Mouse (Mus musculus) erythroblast, embryonic 14.5 days (primary cell): ENCODE data around the gene 4931429L15Rik. TPM values are rescaled to one million over a fixed set of nuclear protein-coding genes. Genes with fewer than 3 reads are reported as not detected.

Experiments
- H3K27me3 ChIP-seq: 2 replicates; pipeline ENCODE4 v1.6.1; 2012; ENCODE audit warnings: inconsistent platforms; ENCODE audit not compliant: control insufficient read depth
- H3K36me3 ChIP-seq: 2 replicates; pipeline ENCODE4 v1.6.1; 2012; ENCODE audit warnings: mild to moderate bottlenecking, inconsistent platforms; ENCODE audit not compliant: control insufficient read depth
- H3K4me1 ChIP-seq: 2 replicates; pipeline ENCODE4 v1.6.1; 2012; ENCODE audit warnings: inconsistent platforms; ENCODE audit not compliant: control insufficient read depth
- H3K4me3 ChIP-seq: replicated peaks from 2 replicates; pipeline ENCODE3; 2012; ENCODE audit warnings: moderate library complexity, mild to moderate bottlenecking, inconsistent platforms
- H3K9me3 ChIP-seq: 2 replicates; pipeline ENCODE4 v1.6.1; 2012; ENCODE audit warnings: low read length, inconsistent platforms, mixed read lengths; ENCODE audit not compliant: control insufficient read depth
- GATA1 ChIP-seq: IDR thresholded peaks from 2 replicates; pipeline ENCODE4 v1.6.1; 2012; ENCODE audit warnings: low read length, inconsistent platforms, mixed read lengths
- TAL1 ChIP-seq: IDR thresholded peaks from 3 replicates; pipeline ENCODE4 v1.6.1; 2012; ENCODE audit warnings: low read length, inconsistent platforms, mixed read lengths
- polyA plus RNA-seq: library from polyadenylated mRNA; stranded (reverse); fragments of >175 nt; gene quantifications from 2 replicates; pipeline ENCODE4 v1.2.3, GENCODE M21; 2012

Gene 4931429L15Rik
- polyA plus RNA-seq, 1 experiment = not detected

GRCm38 (mm10) chr9:46272677-46273454 is 46.9 kb downstream of the 4931429L15Rik start, which contains the start of gene Zpr1:
Gene Zpr1, plus strand, starts transcription at chr9:46273064.
- H3K4me3 ChIP-seq = peak within 1 kb of the TSS; percentile 86
- peaks cover 36% of the 10 kb centered on the region for H3K36me3 ChIP-seq
- peaks cover 30% of the 10 kb centered on the region for H3K4me1 ChIP-seq
- TF ChIP-seq TAL1 (no peak), GATA1 (no peak)
- no peaks in the 10 kb centered on the region for H3K9me3 ChIP-seq
- peaks cover 21% of the 10 kb centered on the region for H3K27me3 ChIP-seq

DNA sequence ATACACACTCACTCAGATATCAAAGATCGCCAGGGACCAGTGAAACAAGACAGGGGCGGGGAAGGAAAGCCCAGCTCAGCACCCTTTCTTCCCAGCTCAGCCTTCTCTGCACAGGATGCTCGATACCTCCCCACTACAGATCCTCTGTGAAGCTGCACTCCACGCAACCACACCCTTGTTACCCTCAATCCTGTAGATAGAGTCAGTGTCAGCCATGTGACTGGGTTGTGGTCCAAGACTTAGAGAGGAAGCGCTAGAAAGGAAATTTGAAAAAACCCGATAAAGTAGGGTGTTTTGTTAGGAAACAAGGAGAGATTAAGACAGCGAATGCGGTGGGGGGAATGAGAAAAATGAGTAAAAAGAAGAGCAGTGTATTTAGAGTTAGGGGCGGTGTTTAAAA is 47.7 kb downstream of the 4931429L15Rik start:
- Histone ChIP-seq H3K4me3 (peak overlapping the region; percentile 86), H3K27me3 (peaks cover 23% of the 10 kb centered on the region), H3K36me3 (peaks cover 28% of the 10 kb centered on the region), H3K4me1 (peaks cover 30% of the 10 kb centered on the region), H3K9me3 (no peaks in the 10 kb centered on the region)
- no peak for TF ChIP-seq TAL1
- TF ChIP-seq GATA1 = no peak

DNA sequence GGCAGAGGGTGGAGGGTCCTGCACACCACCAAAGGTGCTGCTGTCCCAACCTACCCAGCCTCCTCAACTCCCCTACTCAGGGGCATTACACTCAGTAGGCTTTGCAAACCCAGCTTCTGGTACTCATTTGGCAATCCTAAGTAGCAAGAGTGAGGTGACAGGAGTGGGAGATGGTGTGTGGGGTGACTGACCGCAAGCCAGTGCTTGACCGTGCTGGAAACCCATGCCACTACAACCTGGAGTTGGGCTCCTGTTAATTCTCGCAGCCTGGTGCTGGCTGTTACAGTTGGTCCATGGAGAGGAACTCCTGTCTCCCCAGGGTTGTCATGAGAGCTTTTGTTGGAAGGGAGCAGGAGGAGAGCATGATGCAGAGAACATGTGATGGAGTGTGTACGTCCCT is 49.0 kb downstream of the 4931429L15Rik start:
- Histone ChIP-seq H3K36me3 (peaks cover 15% of the 10 kb centered on the region), H3K4me1 (peaks cover 30% of the 10 kb centered on the region), H3K9me3 (no peaks in the 10 kb centered on the region), H3K27me3 (peaks cover 23% of the 10 kb centered on the region), H3K4me3 (no peak overlapping the region)
- TF ChIP-seq GATA1 (no peak), TAL1 (no peak)

DNA sequence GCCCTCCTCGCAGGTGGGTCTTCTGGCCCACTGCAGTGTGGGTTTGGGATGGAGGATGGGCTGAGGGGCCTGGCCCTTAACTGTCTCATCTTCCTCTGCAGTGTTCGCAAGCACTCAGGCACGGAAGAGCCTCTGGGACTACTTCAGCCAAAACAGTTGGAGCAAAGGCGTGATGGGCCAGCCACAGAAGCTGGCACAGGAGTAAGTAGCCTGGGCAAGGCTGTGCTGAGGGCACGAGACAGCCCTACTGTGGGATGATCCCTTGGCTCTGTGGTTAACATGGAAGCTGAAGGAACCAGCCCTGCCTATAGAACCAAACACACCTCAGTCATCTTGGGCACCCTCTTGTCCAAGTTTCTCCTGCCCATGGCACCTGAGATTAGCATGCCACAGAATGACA is 50.7 kb downstream of the 4931429L15Rik start:
- Histone ChIP-seq H3K36me3 (no peaks in the 10 kb centered on the region), H3K4me1 (peaks cover 25% of the 10 kb centered on the region)
- TF ChIP-seq GATA1 (no peak), TAL1 (no peak)

DNA sequence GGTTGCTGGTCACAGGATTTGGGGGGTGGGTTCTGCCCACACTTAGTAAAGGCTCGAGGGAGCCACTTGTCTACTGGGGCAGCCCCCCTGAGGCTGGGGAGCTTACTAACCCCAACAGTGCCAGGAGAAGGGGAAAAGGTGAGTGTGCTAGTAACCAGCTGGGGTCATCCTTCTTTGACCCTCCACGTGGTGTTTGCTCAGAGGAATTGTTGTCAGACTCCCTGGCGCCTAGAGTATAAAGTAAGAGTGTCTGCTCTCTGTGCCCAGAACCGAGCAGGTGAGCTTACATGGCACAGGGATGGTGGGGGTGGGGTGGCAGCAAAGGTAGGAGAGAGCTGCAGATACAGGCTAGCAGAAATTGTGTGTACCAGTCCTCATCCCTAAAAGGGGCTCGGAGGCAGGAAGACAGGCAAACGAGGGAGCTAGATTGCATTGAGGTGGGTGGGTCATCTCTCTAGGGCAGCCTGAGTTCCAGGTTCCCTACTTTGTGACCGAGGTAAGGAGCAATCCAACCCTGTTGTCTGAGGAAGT is 51.4 kb downstream of the 4931429L15Rik start, which contains the start of gene Apoa5:
Apoa5 (plus strand) TSS at position 291 of the 531 bp plus-strand sequence.
- H3K9me3 ChIP-seq = no peaks in the 10 kb centered on the region
- H3K4me3 ChIP-seq = no peak within 1 kb of the TSS
- peaks cover 23% of the 10 kb centered on the region for H3K27me3 ChIP-seq
- TF ChIP-seq GATA1 (no peak), TAL1 (no peak)
- no peaks in the 10 kb centered on the region for H3K36me3 ChIP-seq
- peaks cover 18% of the 10 kb centered on the region for H3K4me1 ChIP-seq

More for the DNA sequence above, 50.7 kb downstream of the 4931429L15Rik start:
- no peak overlapping the region for H3K4me3 ChIP-seq
- H3K9me3 ChIP-seq = no peaks in the 10 kb centered on the region
- peaks cover 23% of the 10 kb centered on the region for H3K27me3 ChIP-seq

- Histone ChIP-seq H3K9me3 (no peaks in the 10 kb centered on the region), H3K4me3 (no peak overlapping the region), H3K4me1 (no peaks in the 10 kb centered on the region; the same call in 1 of the 2 replicates), H3K36me3 (no peaks in the 10 kb centered on the region), H3K27me3 (no peaks in the 10 kb centered on the region)
- TF ChIP-seq TAL1 (no peak), GATA1 (no peak)
Measured at GRCm38 (mm10) chr9:46261131-46261530, 58.7 kb downstream of the 4931429L15Rik start.

- Histone ChIP-seq H3K9me3 (no peaks in the 10 kb centered on the region), H3K4me1 (no peaks in the 10 kb centered on the region; the same call in 1 of the 2 replicates), H3K27me3 (no peaks in the 10 kb centered on the region), H3K36me3 (no peaks in the 10 kb centered on the region), H3K4me3 (no peak overlapping the region)
- TF ChIP-seq TAL1 (no peak), GATA1 (no peak)
Measured at GRCm38 (mm10) chr9:46259111-46259510, 60.7 kb downstream of the 4931429L15Rik start.

DNA sequence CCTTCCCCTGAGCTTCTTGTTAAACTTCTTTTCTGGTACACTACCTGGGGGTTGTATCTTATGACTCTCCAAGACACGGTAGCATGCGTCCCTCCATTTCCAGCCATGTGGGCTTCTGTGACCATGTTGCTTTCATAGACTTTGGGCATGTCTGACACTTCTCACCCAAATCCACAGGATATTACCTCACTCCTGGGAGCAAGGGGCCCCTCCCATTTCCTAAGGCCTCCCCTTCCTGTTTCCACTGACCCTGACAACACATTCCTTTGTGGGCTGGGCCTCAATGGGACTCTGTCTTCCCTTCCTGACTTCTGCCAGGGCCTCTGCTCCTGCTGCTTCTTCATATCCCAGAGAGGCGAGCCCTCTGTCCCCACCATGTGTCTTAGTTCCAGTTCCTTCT is 62.2 kb downstream of the 4931429L15Rik start:
- Histone ChIP-seq H3K4me3 (no peak overlapping the region), H3K4me1 (no peaks in the 10 kb centered on the region; the same call in 1 of the 2 replicates), H3K36me3 (no peaks in the 10 kb centered on the region), H3K27me3 (no peaks in the 10 kb centered on the region), H3K9me3 (no peaks in the 10 kb centered on the region)
- no peak for TF ChIP-seq GATA1
- no peak for TF ChIP-seq TAL1

GRCm38 (mm10) chr9:46256658-46257385 is 63.0 kb downstream of the 4931429L15Rik start:
- TF ChIP-seq GATA1 (no peak), TAL1 (no peak)
- Histone ChIP-seq H3K36me3 (no peaks in the 10 kb centered on the region), H3K4me1 (no peaks in the 10 kb centered on the region; the same call in 1 of the 2 replicates), H3K4me3 (no peak overlapping the region), H3K9me3 (no peaks in the 10 kb centered on the region), H3K27me3 (no peaks in the 10 kb centered on the region)
